Mouse (Mus musculus): ENCODE data around the gene Inppl1.

DNA sequence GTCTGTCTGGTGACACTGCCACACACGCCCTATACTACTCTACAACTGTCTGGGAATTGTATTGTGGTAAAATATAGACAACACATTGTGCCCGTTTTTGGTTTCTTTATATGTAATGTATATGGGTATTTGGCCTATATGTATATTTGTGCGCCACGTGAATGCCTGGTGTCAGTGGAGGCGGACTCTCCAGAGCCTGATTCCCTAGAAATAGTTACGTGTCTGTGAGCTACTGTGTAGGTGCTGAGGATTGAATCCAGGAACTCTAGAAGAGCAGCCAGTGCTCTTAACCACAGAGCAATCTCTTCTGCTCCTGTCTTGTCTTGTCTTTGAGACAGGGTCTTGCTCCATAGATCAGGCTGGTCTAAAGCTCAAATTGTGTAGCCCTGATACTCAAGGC lies 48.2 kb upstream of the Inppl1 start:
- TF ChIP-seq POLR2A (IDR thresholded peaks at IDR 0.05; ENCODE audit: borderline replicate concordance, control insufficient read depth, low read depth, low read length) (no peak), CTCF (IDR thresholded peaks at IDR 0.05; ENCODE audit: control insufficient read depth, insufficient read depth, low read length) (no peak)
